Mouse (Mus musculus) embryonic fibroblast, embryonic 13.5 days (primary cell): ENCODE measurements around the gene Ube2e2.
"Not testable (repeated sequence)": the region's sequence is repeated elsewhere in the genome, so short reads cannot be mapped to it uniquely, and the experiment has no call there.

Experiments used
- CTCF ChIP-seq: IDR thresholded peaks from 2 replicates; pipeline ENCODE4 v1.5.1; 2011; ENCODE audit warnings: mild to moderate bottlenecking, control low read depth, low read length, moderate library complexity, borderline replicate concordance; ENCODE audit not compliant: insufficient read depth
- POLR2A ChIP-seq: IDR thresholded peaks from 2 replicates; pipeline ENCODE4 v1.6.1; 2011; ENCODE audit warnings: low read depth, mild to moderate bottlenecking, control low read depth, low read length, moderate library complexity

DNA sequence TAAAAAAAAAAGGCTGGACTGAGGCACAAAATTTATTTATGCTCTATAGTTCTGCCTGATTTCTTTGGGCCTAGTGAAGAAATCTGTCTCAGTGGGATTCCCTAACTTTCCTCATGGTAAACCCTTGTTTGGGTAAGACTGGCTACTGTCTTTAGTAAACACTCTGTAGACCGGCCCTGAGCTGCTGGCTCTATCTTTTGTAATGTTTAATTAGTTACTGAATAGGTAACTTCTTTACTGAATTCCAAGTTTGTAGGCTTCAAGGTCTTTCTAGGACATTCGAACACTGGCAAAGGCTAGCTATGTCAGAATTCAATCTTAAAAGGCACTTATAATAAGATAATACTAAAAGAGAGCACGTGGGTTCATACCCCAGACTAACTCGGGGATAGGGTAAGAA lies 355.0 kb downstream of the Ube2e2 start:
- not testable (repeated sequence) for TF ChIP-seq CTCF, POLR2A
